In the genomic region with DNA sequence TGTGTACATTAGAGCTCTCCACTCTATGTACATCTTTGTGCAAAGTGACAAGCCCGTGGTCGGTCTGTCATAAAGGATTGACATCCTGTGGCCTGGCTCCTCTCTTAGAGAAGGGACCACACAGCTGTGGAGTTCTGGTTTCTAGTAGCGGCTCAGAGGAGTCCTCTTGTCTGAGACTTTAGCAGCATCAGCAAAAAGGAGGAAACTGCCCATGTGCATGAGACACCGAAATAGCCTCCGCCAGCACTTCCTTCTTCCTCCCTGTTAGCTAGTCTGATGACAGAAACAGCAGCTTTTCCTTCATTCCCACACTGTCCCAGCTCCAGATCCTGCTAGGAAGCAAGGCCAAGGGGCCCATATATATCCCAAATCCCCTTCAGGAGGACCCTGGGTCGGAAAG, we compare ENCODE assay signal across 12 mouse cellular contexts. TPM values are rescaled to one million over a fixed set of nuclear protein-coding genes. Genes with fewer than 3 reads are reported as not detected.
DNase-seq lines count a peak whose midpoint lies in the region; ATAC-seq and TF ChIP-seq lines count a peak whose summit lies in the region.
"Had no signal": no experiment of that assay in that cellular context is flagged by ENCODE, and none has a peak within 500 bp of the region (broad histone marks: within the 10 kb centered on the region; RNA-seq: fewer than 3 reads in every experiment).

No protein-coding gene starts in this region.

- H3K4me2 ChIP-seq in lung, embryonic 16.5 days (ENCODE audit: low read depth, low read length), result no peak overlapping the region
- H3K4me2 ChIP-seq: limb, embryonic 12.5 days had no signal

- no peaks in the 10 kb centered on the region for H3K27me3 ChIP-seq in lung, embryonic 16.5 days (ENCODE audit: control insufficient read depth, insufficient read depth, low read depth, low read length)
- H3K27me3 ChIP-seq: limb, embryonic 12.5 days had no signal

- no peak for TF ChIP-seq POLR2A in lung, adult 2 months (IDR thresholded peaks at IDR 0.05; ENCODE audit: borderline replicate concordance, extremely low read depth, low read depth, low read length)

- TF ChIP-seq CTCF in lung, adult 2 months (IDR thresholded peaks at IDR 0.05; ENCODE audit: insufficient read depth, low read length), result no peak

- no peak overlapping the region for H3K4me3 ChIP-seq in lung, embryonic 16.5 days (ENCODE audit: low read length)
- no peak overlapping the region for H3K4me3 ChIP-seq in lung, adult 2 months (replicated peaks; ENCODE audit: extremely low read depth, low read depth, low read length)
- H3K4me3 ChIP-seq: limb, embryonic 12.5 days had no signal

- no peaks in the 10 kb centered on the region for H3K9me3 ChIP-seq in lung, embryonic 16.5 days (ENCODE audit: control insufficient read depth, low read length)
- H3K9me3 ChIP-seq: limb, embryonic 12.5 days had no signal

- ATAC-seq in frontal cortex, adult (ENCODE audit: low TSS enrichment), result peak; percentile 62
- ATAC-seq in lung, embryonic 16.5 days (ENCODE audit: low read depth), result peak; percentile 24; the same call in 1 of the 2 replicates
- ATAC-seq in megakaryocyte progenitor cell, adult 5-6 weeks (replicated peaks; ENCODE audit: poor library complexity), result peak; percentile 59

- no peak for DNase-seq in frontal cortex, postnatal 10 days (ENCODE audit: low spot score in 2 of 2)
- no peak for DNase-seq in lung, adult 2 months
- DNase-seq in kidney, postnatal 10 days, result peak; percentile 41
- DNase-seq in yolk sac, embryonic 10.5 days (ENCODE audit: low spot score), result no peak
- no peak for DNase-seq in adrenal gland, postnatal 10 days
- DNase-seq: cerebellum, postnatal 14 days had no signal

- H3K9ac ChIP-seq in lung, embryonic 16.5 days (ENCODE audit: low read length), result no peak overlapping the region
- H3K9ac ChIP-seq: limb, embryonic 12.5 days had no signal

- no peak overlapping the region for H3K27ac ChIP-seq in lung, embryonic 16.5 days (ENCODE audit: low read length)
- H3K27ac ChIP-seq: limb, embryonic 12.5 days had no signal

- no peaks in the 10 kb centered on the region for H3K36me3 ChIP-seq in lung, embryonic 16.5 days (ENCODE audit: control insufficient read depth, insufficient read depth, low read length)
- H3K36me3 ChIP-seq: limb, embryonic 12.5 days had no signal

- 51% methylated on average over 6 of the region's 6 CpGs for WGBS in lung, embryonic 16.5 days
- 45% methylated on average over 6 of the region's 6 CpGs for WGBS in lung, adult 2 months

- H3K4me1 ChIP-seq in lung, embryonic 16.5 days (replicated peaks; ENCODE audit: control insufficient read depth, insufficient read depth, low read length), result peaks cover 2% of the 10 kb centered on the region; the same call in 1 of the 2 replicates
- H3K4me1 ChIP-seq in lung, adult 2 months (ENCODE audit: control insufficient read depth, insufficient read depth, low read length), result no peaks in the 10 kb centered on the region

RNA-seq across cellular contexts. Expression of a gene that starts 25.4 kb away (rescaled TPM):
- polyA plus RNA-seq in lung, embryonic 16.5 days (2015; fragmentation: Nextera tagmentation; extraction: Ambion mirVana), result 1.9 and 2.0 TPM in 2 replicates
- polyA plus RNA-seq in lung, adult 2 months (2012; rRNA removed), result 2.9 and 4.0 TPM in 2 replicates
- 4.7 and 7.7 TPM in 2 replicates for total RNA-seq in megakaryocyte progenitor cell, adult 5-6 weeks (2015)
- total RNA-seq in megakaryocyte progenitor cell, adult 5-6 weeks (2017), result 1.4 and 2.0 TPM in 2 replicates
- 10 to 100 TPM; 29.4 to 30.6 TPM for total RNA-seq in adrenal gland, postnatal 10 days (2021)

RNA-seq across cellular contexts. Expression of a gene that starts 44.4 kb away (rescaled TPM):
- polyA plus RNA-seq in lung, embryonic 16.5 days (2015; fragmentation: Nextera tagmentation; extraction: Ambion mirVana), result 0.28 TPM in 1 of 2 replicates, not detected in the other
- polyA plus RNA-seq in lung, adult 2 months (2012; rRNA removed), result 0.57 and 1.1 TPM in 2 replicates
- 24.2 and 33.5 TPM in 2 replicates for total RNA-seq in megakaryocyte progenitor cell, adult 5-6 weeks (2015)
- 52.6 and 82.0 TPM in 2 replicates for total RNA-seq in megakaryocyte progenitor cell, adult 5-6 weeks (2017)
- under 1 TPM; 0.57 to 0.70 TPM for total RNA-seq in adrenal gland, postnatal 10 days (2021)
- polyA plus RNA-seq: limb, embryonic 12.5 days had no signal

RNA-seq across cellular contexts. Expression of a gene that starts 57.6 kb away (rescaled TPM):
- not detected in 2 replicates for polyA plus RNA-seq in lung, embryonic 16.5 days (2015; fragmentation: Nextera tagmentation; extraction: Ambion mirVana)
- not detected in 2 replicates for polyA plus RNA-seq in lung, adult 2 months (2012; rRNA removed)
- total RNA-seq in megakaryocyte progenitor cell, adult 5-6 weeks (2015), result not detected in 2 replicates
- not detected in 2 replicates for total RNA-seq in megakaryocyte progenitor cell, adult 5-6 weeks (2017)
- total RNA-seq in adrenal gland, postnatal 10 days (2021), result under 1 TPM in 1 of 2 experiments, not detected in 1; 0.87 TPM
- polyA plus RNA-seq: brain, embryonic 14.5 days; gonadal fat pad, adult 2 months; limb, embryonic 12.5 days had no signal

RNA-seq across cellular contexts. Expression of a gene that starts 57.7 kb away (rescaled TPM):
- polyA plus RNA-seq in lung, embryonic 16.5 days (2015; fragmentation: Nextera tagmentation; extraction: Ambion mirVana), result 0.11 and 0.19 TPM in 2 replicates
- 0.43 and 0.56 TPM in 2 replicates for polyA plus RNA-seq in lung, adult 2 months (2012; rRNA removed)
- 0.12 TPM in 1 of 2 replicates, not detected in the other for total RNA-seq in megakaryocyte progenitor cell, adult 5-6 weeks (2015)
- total RNA-seq in megakaryocyte progenitor cell, adult 5-6 weeks (2017), result not detected in 2 replicates
- total RNA-seq in adrenal gland, postnatal 10 days (2021), result not detected

Comparison
In these comparisons a context has a peak if more than half of its experiments do, and no peak if none do; other contexts are left out.
1. RNA of a gene that starts 44.4 kb away (total RNA-seq): 24.2 to 82.0 TPM in megakaryocyte progenitor cell, adult 5-6 weeks; 0.57 to 0.70 TPM in adrenal gland, postnatal 10 days; every median in the first group is over 10 times any median in the second.
2. Peak in every context shown above with its lines, with median percentiles within 50 percentile points of each other: ATAC-seq.